Mouse (Mus musculus) embryonic facial prominence, embryonic 14.5 days (tissue): Measurements from ENCODE around the gene Ifi35. TPM values are rescaled to one million over a fixed set of nuclear protein-coding genes. Genes with fewer than 3 reads are reported as not detected.
"Not testable (repeated sequence)": the region's sequence is repeated elsewhere in the genome, so short reads cannot be mapped to it uniquely, and the experiment has no call there.

ENCODE experiments used
- ATAC-seq: fragments of 200-750 bp; cut with Nextera tagmentation; 2 replicates; pipeline ENCODE4 v1.8.0; 2017; ENCODE audit warnings: low read depth, moderate number of reproducible peaks, moderate TSS enrichment
- DNase-seq: peaks from one replicate; pipeline ENCODE4 v3.0.0-alpha.2; 2015; ENCODE audit warnings: low spot score
- H3K27ac ChIP-seq: fragments of 300-500 bp; sonication (generic); replicated peaks from 2 replicates; pipeline ENCODE4 v1.5.1; 2014; ENCODE audit warnings: low read depth, mild to moderate bottlenecking, low read length, moderate library complexity
- H3K27me3 ChIP-seq: fragments of 300-500 bp; sonication (generic); replicated peaks from 2 replicates; pipeline ENCODE4 v1.6.1; 2014; ENCODE audit warnings: low read length; ENCODE audit not compliant: control insufficient read depth, insufficient read depth
- H3K36me3 ChIP-seq: fragments of 300-500 bp; sonication (generic); 2 replicates; pipeline ENCODE4 v1.6.1; 2014; ENCODE audit warnings: low read length, mixed read lengths; ENCODE audit not compliant: control insufficient read depth, insufficient read depth
- H3K4me1 ChIP-seq: fragments of 300-500 bp; sonication (generic); 2 replicates; pipeline ENCODE4 v1.6.1; 2014; ENCODE audit warnings: antibody characterized with exemption, low read length; ENCODE audit not compliant: control insufficient read depth, insufficient read depth
- H3K4me2 ChIP-seq: fragments of 300-500 bp; sonication (generic); 2 replicates; pipeline ENCODE4 v1.6.1; 2014; ENCODE audit warnings: low read depth, mild to moderate bottlenecking, low read length, moderate library complexity, mixed read lengths
- H3K4me3 ChIP-seq: fragments of 300-500 bp; sonication (generic); 2 replicates; pipeline ENCODE4 v1.5.1; 2014; ENCODE audit warnings: low read depth, mild to moderate bottlenecking, low read length
- H3K9ac ChIP-seq: fragments of 300-500 bp; sonication (generic); 2 replicates; pipeline ENCODE4 v1.6.1; 2014; ENCODE audit warnings: low read depth, mild to moderate bottlenecking, low read length, moderate library complexity, mixed read lengths
- H3K9me3 ChIP-seq: fragments of 300-500 bp; sonication (generic); 2 replicates; pipeline ENCODE4 v1.6.1; 2016; ENCODE audit warnings: low read length; ENCODE audit not compliant: control insufficient read depth
- WGBS: fragments of 180-500 bp; shearing (Covaris S2); extraction: QIAGEN DNeasy Blood & Tissue Kit; methylation state at CpG from one replicate; pipeline ENCODE4 v1.1.7; 2014; 5-methylcytosine and 5-hydroxymethylcytosine counted together
- polyA plus RNA-seq: library from polyadenylated mRNA; unstranded; fragments of >200 nt; fragmentation: Nextera tagmentation; extraction: Ambion mirVana; gene quantifications from 2 replicates; pipeline ENCODE4 v1.2.1, GENCODE M21; 2014

Gene Ifi35
- polyA plus RNA-seq, 1 experiment from 2014 or later, result 14.3 TPM

DNA sequence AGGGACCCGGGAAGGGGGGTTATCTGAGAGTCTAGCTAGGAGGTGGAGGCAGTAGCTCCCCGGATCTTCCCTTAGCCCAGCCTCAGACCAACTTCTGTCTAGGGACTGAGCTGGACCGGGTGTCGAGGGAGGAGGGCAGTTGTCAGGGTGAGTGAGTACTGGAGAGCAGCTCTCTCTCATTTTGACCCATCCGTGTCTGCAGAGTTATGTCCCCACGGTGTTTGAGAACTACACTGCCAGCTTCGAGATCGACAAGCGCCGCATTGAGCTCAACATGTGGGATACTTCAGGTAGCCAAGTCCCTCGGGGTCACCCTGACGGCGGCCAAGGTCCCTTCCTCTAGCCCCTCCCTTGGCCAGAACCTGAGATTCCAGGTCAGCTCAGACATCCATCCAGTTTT, 20.5 kb downstream of the Ifi35 start:
- H3K4me1 ChIP-seq, result peaks cover 13% of the 10 kb centered on the region
- 4% methylated on average over 13 of the region's 13 CpGs for WGBS
- peak overlapping the region; percentile 73 for H3K4me3 ChIP-seq
- DNase-seq (no peak), ATAC-seq (no peak)
- no peaks in the 10 kb centered on the region for H3K27me3 ChIP-seq
- H3K4me2 ChIP-seq, result peak overlapping the region; percentile 94
- no peaks in the 10 kb centered on the region for H3K9me3 ChIP-seq
- peak overlapping the region; percentile 75 for H3K9ac ChIP-seq
- H3K36me3 ChIP-seq, result no peaks in the 10 kb centered on the region
- H3K27ac ChIP-seq, result no peak overlapping the region

DNA sequence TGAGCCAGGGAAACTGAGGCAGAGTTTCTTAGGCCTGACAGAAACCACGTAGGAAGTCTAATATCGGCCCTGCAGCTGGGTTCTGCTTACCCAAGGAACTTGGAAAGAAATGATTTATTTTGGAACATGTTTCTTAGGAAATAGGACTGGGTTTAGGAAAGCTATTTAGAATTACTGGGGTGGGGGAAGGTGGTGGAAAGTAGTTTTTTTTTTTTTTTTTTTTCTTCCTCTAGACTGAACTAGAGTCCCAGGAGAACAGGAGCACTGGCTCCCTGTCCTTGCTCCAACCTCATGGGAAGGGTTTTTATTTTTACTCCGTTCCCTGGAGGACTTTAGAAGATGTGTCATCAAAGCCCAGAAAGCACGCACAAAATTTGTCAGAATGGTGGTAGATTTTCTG, 20.9 kb downstream of the Ifi35 start:
- no peak overlapping the region for H3K27ac ChIP-seq
- H3K36me3 ChIP-seq, result no peaks in the 10 kb centered on the region
- peak overlapping the region; percentile 73 for H3K4me3 ChIP-seq
- ATAC-seq (no peak), DNase-seq (no peak)
- no peaks in the 10 kb centered on the region for H3K9me3 ChIP-seq
- 61% methylated on average over 4 of the region's 4 CpGs for whole genome bisulfite sequencing
- H3K9ac ChIP-seq, result no peak overlapping the region
- no peaks in the 10 kb centered on the region for H3K27me3 ChIP-seq
- H3K4me1 ChIP-seq, result peaks cover 9% of the 10 kb centered on the region
- H3K4me2 ChIP-seq, result peak overlapping the region; percentile 94

DNA sequence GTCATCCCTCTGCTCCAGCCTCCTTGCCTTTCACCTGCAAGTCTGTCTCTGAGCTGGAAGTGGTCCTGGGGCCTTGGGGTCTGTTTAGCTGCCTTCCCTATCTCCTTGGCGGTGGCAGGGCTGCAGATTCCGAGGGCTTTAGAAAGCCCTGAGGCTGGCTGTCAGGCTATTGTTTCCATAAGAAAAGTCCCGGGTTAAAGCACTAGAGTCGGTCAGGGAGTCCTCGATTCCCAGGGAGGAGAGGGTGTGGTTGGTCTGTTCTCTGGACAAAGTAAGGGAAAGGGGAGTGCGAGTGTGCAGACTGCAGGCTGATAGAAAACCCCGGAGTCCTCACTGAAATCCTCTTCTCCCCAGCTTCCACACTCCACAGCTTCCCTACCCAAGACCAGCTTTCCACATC, 22.0 kb downstream of the Ifi35 start:
- Histone ChIP-seq H3K36me3 (no peaks in the 10 kb centered on the region), H3K9me3 (no peaks in the 10 kb centered on the region), H3K4me3 (no peak overlapping the region), H3K4me2 (no peak overlapping the region), H3K27ac (no peak overlapping the region), H3K27me3 (no peaks in the 10 kb centered on the region), H3K9ac (no peak overlapping the region), H3K4me1 (peaks cover 6% of the 10 kb centered on the region; the same call in 1 of the 2 replicates)
- WGBS, result 47% methylated on average over 7 of the region's 7 CpGs
- DNase-seq (no peak), ATAC-seq (no peak)

DNA sequence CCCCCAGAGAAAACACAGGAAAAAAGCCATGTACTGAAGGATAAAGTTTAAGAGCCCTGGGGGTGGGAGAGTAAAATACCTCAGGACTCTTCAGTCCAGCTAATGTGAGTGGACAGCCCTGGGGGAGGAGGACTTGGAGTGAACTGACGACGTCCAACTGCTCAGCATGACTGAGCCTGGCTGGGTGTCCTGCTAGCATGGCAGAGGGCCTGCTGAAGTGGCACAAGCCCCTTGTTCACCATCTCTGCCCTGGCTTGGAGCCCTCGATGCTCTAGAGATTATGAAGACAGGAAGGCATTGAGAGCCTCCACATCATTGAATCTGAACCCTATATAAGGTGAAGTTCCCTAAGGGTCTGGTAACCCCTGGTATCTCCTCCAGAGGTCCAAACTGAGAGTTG, 23.7 kb downstream of the Ifi35 start:
- DNase-seq (no peak), ATAC-seq (no peak)
- no peaks in the 10 kb centered on the region for H3K27me3 ChIP-seq
- H3K9me3 ChIP-seq, result no peaks in the 10 kb centered on the region
- 51% methylated on average over 3 of the region's 3 CpGs for WGBS
- no peak overlapping the region for H3K9ac ChIP-seq
- peaks cover 6% of the 10 kb centered on the region; the same call in 1 of the 2 replicates for H3K4me1 ChIP-seq
- no peaks in the 10 kb centered on the region for H3K36me3 ChIP-seq
- H3K4me3 ChIP-seq, result no peak overlapping the region
- no peak overlapping the region for H3K27ac ChIP-seq
- no peak overlapping the region for H3K4me2 ChIP-seq

DNA sequence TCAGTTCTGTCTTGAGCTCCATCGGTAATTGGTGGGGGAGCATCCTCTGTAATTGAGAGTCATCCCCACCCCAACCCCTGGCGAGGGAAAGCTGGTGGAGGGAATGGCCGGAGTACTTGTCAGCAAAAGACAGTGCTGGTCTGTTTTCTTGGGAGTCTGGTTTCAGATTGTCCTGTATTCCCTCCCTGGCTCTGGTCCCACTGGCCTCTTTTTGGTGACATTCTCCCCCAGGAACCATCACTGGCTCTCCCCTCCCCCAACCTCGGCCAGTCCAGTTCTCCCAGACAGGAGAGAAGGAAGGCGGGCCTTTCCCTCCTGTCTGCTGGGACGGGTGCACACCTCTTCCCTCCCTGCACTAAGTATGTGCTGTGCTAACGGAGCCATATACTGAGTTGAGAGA, 24.1 kb downstream of the Ifi35 start:
- DNase-seq (no peak), ATAC-seq (no peak)
- Histone ChIP-seq H3K4me2 (no peak overlapping the region), H3K4me3 (no peak overlapping the region), H3K9me3 (no peaks in the 10 kb centered on the region), H3K27ac (no peak overlapping the region), H3K9ac (no peak overlapping the region), H3K4me1 (peaks cover 6% of the 10 kb centered on the region; the same call in 1 of the 2 replicates), H3K27me3 (no peaks in the 10 kb centered on the region), H3K36me3 (no peaks in the 10 kb centered on the region)
- 33% methylated on average over 7 of the region's 7 CpGs for WGBS

DNA sequence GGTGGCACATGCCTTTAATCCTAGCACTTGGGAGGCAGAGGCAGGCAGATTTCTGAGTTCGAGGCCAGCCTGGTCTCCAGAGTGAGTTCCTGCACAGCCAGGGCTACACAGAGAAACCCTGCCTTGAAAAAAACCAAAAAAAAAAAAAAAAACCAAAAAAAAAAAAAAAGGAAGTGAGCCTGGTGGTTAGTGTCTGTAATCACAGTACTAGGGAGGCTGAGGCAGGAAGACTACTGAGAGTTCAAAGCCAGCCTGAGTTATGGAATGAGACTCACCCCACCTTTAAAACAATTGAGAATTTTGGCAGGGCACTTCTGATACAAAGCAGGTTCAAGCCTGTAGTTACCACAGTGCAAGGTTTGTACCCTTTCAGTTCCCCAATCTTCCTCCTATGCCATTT, 25.5 kb downstream of the Ifi35 start:
- not testable (repeated sequence) for H3K9ac ChIP-seq, H3K4me1 ChIP-seq, H3K27me3 ChIP-seq, H3K4me3 ChIP-seq, H3K36me3 ChIP-seq, H3K9me3 ChIP-seq, H3K27ac ChIP-seq, H3K4me2 ChIP-seq, ATAC-seq, DNase-seq
- WGBS, result 81% methylated on average over 1 of the region's 1 CpGs

DNA sequence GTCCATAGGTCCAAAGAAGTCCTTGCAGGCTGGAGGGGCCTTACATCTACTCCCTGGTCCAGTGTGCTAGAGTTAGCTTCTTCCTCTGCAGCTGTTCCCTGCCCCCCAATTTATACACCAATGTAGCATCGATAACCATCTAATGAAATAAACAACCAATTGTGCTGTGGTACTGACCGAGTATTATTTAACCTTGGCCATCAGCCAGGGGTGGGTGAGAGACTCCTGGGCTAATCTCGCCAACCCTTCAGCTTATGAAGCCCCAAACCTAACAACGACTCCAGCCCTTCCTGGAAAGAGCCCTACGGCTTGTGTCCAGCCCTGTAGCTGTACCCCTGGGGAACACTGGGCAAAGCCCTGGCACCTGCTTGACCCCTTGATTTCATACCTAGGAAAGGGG, 26.1 kb downstream of the Ifi35 start:
- Histone ChIP-seq H3K4me3 (no peak overlapping the region), H3K4me2 (no peak overlapping the region), H3K4me1 (0 out of 2 replicates have a peak, but pooled peaks cover 4% of the 10 kb centered on the region), H3K9ac (no peak overlapping the region), H3K9me3 (no peaks in the 10 kb centered on the region), H3K27ac (no peak overlapping the region), H3K36me3 (no peaks in the 10 kb centered on the region), H3K27me3 (no peaks in the 10 kb centered on the region)
- no peak for DNase-seq
- 77% methylated on average over 5 of the region's 5 CpGs for WGBS
- no peak for ATAC-seq

DNA sequence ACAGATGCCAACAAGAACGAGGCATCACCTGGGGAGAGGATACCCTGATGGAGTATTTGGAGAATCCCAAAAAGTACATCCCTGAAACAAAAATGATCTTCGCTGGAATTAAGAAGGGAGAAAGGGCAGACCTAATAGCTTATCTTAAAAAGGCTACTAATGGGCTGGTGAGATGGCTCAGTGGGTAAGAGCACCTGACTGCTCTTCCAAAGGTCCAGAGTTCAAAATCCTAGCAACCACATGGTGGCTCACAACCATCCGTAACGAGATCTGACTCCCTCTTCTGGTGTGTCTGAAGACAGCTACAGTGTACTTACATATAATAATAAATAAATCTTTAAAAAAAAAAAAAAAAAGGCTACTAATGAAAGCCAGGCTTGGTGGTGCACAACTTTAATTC, 28.2 kb downstream of the Ifi35 start:
- H3K9ac ChIP-seq, H3K4me2 ChIP-seq, ATAC-seq, H3K27me3 ChIP-seq, H3K4me3 ChIP-seq, DNase-seq, H3K4me1 ChIP-seq, H3K9me3 ChIP-seq, H3K27ac ChIP-seq, H3K36me3 ChIP-seq: not testable (repeated sequence)
- WGBS, result 91% methylated on average over 4 of the region's 4 CpGs

DNA sequence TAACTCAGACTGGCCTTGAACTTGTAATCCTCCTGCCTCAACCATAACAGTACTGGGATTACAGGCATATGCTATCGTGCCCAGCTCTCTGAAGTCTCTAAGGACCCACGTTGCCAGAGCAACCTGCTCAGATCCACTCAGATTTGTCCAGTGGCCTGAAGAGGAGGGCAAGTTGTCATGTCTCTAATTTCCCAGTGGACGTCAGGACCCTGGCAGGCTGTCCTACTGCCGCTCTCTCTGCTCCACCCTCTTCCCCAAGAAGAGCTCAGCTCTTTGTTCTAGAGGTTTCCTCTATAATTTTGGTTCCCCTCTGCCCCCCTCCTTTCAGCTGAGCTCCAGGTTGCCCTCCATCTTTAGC, 29.0 kb downstream of the Ifi35 start:
- 0 out of 2 replicates have a peak, but pooled peaks cover 4% of the 10 kb centered on the region for H3K4me1 ChIP-seq
- H3K27me3 ChIP-seq, result no peaks in the 10 kb centered on the region
- H3K27ac ChIP-seq, result no peak overlapping the region
- H3K9me3 ChIP-seq, result no peaks in the 10 kb centered on the region
- no peak overlapping the region for H3K4me2 ChIP-seq
- ATAC-seq, result peak; percentile 53; the same call in 1 of the 2 replicates
- H3K36me3 ChIP-seq, result no peaks in the 10 kb centered on the region
- H3K4me3 ChIP-seq, result no peak overlapping the region
- DNase-seq, result no peak
- 33% methylated on average over 4 of the region's 4 CpGs for WGBS
- H3K9ac ChIP-seq, result no peak overlapping the region
